Mouse (Mus musculus): ENCODE data around the gene Csta1.
"Not testable (repeated sequence)": the region's sequence is repeated elsewhere in the genome, so short reads cannot be mapped to it uniquely, and the experiment has no call there.

The Csta1 gene

DNA sequence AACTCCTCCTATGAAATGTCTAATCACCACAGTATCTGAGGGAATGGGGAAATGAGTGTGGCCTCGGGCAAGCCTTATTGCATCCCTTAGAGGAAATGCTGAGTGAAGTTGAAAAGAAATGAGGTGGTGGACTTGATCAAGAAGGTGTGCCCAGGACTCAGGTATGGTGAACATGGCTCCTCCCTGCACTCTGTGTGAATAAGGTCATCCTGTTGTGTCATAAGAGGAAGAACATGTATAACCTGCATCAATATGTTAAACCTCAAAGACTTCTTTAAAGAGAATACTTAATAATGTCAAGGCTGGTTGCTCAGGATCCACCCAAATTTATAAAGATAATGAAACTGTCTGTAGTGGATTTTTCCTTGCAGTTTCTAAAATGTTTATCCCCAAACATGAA lies at the start of gene Csta1:
TSS of gene Csta1 (minus strand) at position 101 of the 400 bp plus-strand sequence.
- no peak for DNase-seq

DNA sequence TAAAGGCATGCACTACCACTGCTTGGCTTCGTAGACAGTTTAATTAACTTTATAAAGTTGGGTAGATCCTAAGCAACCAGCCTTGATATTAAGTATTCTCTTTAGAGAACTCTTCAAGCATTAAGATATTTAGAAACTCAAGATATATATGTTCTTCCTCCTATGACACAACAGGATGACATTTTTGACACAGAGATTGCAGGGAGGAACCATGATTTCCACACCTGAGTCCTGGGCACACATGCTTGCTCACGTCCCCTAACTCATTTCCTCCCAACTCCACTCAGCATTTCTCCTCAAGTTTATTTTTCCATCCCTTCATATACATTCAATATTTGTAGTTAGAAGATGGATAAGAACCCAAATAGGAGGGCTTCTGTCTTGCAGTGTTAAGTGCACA lies 48.9 kb upstream of the Csta1 start:
- no peak for DNase-seq

DNA sequence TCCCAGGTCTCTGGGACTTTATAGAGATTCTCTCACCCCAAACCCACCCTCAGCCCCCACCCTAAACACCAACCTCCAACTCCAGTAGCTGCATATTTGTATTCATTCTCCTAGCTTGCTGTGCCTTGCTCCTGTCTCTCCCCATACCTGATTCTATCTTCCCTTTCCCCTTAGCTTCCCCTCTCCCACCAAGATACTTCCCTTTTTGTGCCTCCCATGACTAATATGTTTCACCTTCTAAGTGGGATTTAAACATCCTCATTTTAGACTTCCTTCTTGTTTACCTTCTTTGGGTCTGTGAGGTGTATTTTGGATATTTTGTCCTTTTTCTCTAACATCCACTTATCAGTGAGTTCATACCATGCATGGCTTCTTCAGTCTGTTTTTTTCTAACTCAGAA lies 45.1 kb upstream of the Csta1 start:
- no peak for DNase-seq

DNA sequence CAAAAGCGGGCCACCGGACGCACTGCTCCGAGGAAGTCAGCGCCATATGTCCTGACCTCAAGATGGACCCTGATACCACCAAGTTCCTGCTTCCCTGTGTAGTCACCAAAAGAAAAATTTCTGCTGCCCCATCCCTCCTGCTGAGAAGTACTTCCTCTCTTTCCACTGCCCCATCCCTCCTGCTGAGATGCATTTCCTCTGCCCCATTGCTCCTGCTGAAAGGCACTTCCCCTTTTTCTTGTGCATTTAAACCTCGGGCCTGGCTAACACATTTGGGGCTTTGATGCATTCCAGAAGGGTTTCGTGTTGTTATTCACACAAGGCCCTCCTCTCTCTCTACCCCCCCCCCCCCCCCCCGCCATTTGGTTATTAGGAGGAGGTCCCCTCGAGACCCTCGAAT lies 36.8 kb upstream of the Csta1 start:
- not testable (repeated sequence) for DNase-seq

DNA sequence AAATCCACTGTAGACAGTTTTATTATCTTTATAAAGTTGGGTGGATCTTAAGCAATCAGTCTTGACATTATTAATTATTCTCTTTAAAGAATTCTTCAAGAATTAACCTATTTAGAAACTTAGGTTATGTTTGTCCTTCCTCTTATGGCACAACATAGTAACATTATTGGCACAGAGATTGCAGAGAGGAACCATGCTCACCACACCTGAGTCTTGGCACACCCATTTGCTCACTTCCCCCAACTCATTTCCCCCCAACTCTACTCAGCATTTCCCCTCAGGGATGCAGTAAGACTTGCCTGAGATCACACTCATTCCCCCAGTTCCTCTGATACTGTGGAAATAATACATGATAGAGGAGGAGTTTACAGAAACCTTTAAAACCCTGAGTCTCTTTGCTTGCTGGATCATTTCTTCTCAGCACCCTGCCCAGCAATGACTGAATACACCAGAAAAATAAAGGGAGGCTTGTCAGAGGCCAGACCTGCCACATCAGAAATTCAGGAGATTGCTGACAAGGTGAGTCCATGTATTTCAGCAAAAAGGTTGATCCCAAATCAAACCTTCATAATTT lies 25.4 kb upstream of the Csta1 start, which contains the start of gene Stfa2l1:
TSS of gene Stfa2l1 (plus strand) at position 410 of the 574 bp plus-strand sequence.
- no peak for DNase-seq

DNA sequence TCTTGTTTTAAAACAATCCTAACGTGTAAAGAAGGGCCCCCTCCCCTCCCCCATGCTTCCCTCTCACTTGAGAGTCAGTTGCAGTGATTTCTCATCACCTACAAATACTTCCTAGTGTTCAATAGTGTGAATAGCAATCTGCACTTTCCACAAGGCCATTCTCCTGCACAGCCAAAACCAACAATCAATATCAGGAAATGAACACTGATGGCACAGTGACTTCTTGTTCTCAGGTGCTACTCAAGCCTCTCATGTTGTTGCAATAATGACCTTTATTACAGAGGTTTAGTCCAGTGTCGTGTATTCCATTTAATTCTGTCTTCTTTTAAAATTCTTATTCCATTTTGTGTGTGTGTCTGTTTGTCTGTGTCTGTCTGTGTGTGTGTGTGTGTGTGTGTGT lies 7.2 kb upstream of the Csta1 start:
- DNase-seq: no peak

DNA sequence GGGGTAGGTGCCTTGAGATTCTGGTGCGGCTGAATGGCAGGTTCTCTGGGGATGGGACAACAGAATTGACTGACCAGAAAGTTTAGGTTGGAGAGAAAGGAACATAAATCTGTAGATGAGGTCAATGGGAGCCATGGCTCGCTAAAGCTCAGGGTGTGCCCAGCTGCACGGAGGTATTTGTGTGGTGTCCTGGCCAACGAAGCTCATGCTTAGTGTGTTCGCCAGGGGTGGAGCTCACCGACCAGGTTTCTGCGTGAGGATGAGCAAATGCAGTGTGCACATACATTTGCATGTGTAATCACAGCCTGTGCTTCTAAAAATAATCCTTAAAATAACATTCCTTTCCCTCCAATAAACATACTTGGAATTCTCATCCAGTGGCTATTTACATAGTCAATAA lies 2.9 kb downstream of the Csta1 start:
- no peak for DNase-seq

DNA sequence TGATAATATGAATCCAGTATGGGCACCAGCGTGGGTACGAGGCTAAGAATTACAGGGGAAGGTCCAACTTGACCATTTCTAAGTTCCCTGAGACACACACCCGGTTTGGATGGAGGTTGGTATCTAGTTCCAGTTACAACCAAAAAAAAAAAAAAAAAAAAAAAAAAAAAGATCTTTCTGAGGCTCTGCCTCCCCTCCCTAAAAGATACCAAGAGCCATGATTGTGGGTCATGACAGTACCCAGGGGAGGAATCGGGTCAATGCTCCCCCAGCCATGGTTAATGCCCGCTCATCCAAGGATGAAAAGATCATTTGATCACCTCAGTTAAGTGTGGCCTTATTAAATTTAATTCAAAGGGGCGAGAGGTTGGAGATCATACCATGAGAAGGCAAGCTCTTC lies 15.3 kb downstream of the Csta1 start:
- DNase-seq: peak; percentile 53

DNA sequence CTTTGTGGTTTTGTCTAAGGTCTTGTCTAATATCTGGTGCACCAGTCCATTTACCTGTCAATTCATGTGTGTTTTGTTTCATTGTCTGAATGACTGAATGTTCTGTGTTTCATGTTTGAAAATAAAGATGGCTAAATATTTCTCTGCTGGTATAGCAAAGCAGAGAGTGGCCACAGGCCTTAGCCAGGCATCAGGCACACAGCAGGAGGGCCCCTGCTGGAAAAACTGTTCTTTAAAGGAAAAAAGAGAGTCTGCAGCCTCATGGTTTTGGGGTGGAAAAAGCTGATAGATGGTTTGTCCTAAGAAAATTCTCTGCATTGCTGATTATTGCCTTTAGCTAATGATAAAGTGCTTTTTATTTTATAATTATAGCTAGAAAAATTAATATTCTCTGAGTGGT lies 19.6 kb downstream of the Csta1 start:
- peak; percentile 48 for DNase-seq

DNA sequence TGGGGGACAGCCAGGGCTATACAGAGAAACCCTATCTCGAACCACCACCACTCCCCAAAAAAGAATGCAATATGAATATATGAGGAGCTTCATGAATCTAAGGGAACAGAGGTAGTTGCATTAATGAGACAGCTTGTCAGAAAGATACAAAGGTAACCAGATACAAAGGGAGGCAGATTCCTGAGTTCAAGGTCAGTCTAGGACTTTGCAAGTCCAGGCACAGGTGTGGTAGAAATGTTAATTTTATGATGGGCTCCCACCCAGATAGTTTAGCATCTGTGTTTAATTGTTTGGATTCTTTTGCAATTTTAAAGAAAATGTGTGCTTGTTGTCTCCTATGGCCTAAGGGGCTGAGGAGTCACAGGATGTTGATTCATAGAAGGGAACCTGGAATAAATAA lies 28.8 kb downstream of the Csta1 start:
- DNase-seq: peak; percentile 7

DNA sequence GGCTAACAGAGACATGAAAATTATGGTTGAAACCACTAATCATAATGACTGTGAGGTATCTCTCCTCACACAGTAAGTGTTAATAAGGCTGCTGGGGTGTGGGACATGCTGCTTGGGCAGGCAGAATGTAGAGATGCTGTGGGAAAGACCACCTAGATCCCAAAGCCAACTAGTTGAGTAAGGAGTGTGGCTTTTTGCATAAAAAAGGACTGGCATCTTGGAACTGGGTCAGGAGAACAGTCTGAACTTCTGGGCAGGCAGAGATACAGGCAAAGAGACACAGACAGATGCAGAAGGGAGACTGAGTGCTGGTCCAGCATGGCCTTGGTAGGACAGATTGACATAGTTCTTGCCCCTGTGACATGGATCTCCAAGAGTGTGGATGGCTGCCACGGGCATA lies 29.5 kb downstream of the Csta1 start:
- peak; percentile 60 for DNase-seq

DNA sequence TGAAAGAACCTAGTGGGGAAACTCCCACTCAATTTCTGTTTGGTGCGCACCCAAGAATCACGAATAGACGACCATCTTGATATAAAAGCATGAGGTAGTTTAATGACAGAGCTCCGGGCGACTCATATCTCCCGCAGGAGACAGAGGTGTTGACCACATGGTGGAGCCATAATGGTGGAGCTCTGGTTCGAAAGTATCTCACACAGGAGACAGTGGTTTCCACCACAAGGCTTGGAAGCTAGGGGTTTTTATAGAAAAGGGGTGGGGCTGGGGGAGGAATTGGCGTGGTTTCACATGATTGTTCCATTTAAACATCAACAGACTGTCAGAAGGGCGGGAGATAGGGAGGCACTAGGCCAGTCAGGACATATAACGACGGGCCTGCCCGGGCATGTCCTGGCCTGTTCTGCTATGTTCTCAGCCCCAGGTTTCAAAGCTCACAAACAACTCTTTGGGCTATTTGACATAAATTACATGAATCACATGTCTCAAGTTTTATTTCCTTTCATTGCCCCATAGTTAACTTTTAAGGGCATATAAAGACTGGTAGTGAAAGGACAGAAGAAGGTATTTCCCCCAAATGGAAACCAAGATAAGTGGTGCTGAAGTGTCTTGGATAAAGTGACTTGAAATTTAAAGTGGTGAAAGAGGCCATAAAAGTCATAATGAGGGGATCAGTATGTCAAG lies 33.1 kb downstream of the Csta1 start:
- DNase-seq: peak; percentile 79

DNA sequence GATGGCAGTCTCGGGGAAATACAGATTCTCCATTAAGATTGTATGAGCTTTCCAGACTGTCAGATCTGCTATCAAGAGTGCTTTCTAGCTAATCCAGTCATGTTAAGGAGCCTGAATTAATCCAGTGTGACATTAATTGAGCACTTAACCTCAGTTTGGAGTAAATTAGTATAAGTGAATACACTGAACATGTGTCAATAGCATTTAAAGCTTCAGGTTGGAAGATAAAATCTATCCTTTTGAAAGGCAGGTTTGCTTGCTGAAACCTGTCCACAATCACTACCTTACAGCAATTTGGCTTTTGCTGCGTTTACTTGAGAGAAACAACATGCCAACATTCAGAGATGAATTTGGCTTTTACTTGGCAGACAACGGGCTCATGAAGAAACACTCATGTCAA lies 37.0 kb downstream of the Csta1 start:
- DNase-seq: no peak

DNA sequence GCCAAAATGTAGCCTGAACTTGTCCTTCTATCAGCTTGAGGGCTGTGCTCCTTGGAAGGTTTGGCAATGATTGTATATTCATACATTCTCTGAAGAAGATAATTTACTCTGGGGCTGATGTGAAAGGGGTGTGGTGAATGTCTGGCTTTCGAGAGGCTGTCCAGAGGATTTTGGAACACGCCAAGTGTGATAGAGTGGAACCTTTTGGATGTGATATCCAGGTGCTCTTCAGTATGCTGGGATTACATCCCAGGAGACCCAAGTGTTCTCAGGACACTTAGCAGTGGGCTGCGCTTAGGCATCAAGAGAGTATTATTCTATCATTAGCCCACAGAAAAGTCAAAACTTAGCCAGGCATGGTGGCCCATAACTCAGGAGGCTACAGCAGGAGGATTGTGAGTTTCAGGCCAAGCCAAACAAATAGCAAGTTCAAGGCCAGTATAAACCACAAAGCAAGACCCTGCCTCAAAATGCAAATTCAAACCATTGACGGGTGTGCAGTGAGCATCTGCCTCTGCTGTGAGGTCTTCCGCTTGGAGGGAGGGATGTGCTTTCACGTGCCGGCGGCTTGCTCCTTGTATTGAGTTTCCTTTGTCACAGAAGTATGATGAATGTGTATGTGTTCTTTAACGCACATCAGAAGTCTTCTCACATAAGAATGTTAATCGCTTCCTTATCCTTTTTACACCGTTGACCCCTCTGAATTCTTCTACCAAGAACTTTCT lies 40.1 kb downstream of the Csta1 start:
- DNase-seq: peak; percentile 58

DNA sequence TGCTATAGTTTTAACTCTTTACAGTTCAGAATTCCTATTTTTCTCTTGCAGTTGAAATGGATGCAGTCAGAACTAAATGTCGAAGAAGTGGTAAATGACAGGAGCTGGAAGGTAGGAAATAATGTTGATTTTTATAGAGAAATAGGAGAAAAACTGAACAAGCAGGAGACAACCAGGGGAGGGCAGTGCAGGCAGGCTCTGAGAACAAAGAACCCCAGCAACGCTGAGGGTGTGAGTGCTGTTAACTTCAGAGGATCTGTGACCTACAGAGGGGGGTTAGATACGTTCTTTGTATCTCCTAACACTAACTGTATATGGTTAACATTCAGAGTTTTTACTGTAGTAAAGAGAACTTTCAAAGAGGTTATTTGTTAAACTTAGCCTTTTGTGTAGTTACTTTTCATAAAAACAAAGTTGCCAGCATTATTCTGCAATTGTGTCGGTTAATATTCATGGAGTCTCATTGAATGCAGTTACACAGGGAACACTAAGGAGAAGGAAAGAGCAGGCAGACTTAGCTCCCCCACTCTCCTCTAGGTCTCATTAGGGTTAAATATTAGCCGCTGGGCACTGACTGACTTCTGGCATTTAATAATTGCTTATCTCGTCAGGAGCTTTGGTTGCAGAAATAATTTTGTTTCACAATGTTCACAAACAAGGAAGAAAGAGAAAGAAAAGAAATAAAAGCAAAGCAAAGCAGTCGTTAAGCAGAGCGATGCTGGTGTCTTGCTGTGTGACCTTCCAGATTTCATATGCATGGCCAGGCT lies 41.0 kb downstream of the Csta1 start:
- peak; percentile 23 for DNase-seq

DNA sequence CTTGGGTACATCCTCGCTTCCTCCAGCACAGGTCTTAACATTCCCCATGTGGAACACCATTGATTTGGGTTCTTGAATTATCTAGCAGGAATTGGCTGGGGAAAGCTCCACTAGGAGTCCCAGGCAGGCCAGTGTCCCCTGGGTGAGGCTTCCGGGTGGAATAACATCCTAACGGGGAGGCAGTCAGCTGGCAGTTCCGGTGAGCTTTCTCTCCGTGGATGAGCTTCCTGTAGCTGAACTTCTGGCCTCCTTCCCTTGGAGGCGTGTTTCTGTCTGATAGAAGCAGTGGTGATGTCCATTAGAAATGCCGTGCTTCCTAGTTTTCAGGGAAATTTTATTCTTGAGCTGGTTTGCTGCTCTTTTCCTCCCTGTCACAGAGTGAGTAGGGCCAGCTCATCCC lies 42.0 kb downstream of the Csta1 start:
- peak; percentile 92 for DNase-seq

DNA sequence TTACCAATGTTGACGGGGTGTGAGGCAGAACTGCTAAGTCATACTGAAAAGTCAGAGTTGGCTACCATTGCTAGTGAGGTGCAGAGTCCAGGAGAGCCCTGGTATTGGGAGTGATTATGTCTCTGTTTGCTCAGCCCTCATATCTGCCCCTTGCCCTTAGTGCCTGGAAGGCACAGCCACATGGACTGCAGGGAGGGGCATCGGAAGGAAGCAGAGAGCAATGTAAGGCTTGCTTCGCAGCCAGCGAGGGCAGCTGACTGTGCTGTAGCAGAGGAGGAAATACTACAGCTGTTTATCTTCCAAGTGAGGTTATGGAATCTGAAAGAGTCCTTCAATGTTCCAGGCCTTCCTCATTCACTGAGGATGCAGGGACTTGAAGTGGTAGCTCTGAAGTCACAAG lies 43.2 kb downstream of the Csta1 start:
- DNase-seq: no peak

DNA sequence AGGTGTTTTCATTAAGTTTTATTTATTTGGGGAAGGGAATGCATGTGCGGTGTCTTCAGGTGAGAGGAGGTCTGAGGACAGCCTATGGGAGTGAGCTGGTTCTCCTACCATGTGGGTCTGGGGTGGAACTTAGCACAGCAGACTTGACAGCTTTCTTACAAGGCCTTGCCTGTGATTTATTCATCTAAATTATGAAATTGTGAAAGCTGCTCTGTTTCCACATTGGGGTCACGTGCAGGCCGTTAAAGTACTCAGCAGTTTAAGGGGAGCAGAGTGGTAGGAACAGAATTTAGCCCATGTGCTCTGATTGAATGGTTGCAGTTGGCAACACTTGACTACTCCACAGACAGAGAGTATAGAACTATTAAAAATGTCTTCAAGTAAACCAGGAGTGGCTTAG lies 51.1 kb downstream of the Csta1 start:
- no peak for DNase-seq

DNA sequence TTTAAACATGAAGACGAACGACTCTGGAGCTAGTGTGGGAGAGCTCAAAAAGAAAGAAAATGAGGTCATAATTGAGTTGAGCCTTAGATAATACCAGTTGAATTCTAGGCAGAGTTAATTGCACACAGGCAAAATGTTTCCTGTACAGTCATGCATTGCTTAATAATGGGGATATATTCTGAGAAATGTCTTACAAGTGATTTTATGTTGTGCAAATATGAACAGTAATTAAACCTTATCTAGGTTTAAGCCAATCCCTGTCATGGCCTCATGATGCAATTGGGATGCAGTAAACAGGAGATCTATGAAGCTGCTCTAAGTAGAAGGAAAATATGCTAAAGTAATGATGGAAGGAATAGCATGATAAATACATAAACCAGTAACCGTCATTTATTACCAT lies 56.3 kb downstream of the Csta1 start:
- DNase-seq: no peak

DNA sequence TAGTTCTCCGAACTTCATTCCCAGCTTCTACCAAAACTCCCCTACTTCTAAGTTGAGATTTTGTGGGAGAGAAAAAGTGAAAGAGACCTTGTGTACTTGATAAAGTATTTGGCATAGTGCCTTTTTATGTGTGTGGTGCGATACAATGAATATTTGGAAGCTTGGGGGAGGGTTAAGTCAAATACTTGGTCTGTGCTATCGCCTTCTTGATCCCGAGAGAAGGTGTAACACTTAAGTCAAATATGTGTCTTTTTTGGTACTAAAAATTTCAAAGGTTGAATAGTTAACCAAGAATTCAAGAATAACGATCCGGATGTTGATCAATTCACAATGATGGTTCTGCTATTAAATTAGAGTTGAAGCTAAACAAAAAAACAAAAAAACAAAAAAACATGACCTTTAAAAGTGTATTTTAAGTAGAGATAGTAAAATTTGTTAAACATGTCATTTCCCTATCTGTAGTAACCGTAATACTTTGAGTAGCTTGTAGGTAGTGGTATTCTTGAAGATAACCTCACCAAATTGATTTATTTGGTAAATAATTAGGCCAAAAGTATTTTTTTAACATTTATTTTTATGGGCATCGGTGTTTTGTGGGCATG lies 58.5 kb downstream of the Csta1 start:
- DNase-seq: no peak

DNA sequence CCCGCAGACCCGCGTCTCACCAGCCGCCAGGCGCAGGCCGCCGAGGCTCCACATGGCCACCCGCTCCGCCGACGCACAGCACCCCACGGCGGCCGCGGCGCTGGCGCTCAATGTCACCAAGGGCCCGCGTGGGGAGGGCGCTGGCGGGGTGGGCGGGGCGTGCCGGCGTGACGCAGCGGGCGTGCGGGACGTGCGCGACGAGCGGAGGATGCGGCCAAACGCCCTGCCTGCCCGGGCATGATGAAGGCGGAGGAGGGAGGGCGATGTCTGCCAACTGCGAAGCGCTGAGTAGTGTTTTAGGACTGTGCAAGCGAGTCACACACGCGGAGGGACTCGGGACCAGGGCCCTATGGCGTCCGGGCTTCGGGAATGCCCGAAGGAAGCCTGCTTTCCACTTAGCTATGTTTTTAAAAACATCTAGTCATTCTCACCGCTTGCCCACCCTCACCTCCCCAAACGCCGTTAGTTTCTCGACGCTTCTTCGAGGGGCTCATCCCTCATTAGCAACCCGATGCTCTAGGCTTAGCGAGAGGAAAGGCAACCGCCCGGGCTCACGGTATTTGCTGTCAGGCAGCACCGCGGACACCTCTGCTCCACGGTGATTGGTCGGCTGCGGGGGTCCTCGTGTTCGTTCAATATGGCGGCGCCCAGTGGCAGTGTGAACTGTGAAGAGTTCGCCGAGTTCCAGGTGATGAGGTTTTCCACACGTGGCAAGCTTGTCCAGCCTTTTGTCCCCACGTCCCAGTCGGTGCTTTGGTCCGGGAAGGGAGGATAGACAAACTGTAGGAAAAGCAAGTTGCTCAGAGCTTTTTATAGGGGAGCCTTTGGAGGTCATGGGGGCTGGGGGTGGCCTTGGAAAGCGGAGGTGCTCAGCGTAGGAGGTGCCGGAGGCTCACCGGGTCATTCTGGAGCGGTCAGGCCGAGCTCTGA lies 59.3 kb downstream of the Csta1 start, which contains the start of the genes Fam162a and Ccdc58:
TSS of gene Fam162a (minus strand) at position 145 of the 930 bp plus-strand sequence.
TSS of gene Ccdc58 (plus strand) at position 236 of the 930 bp plus-strand sequence.
- peak; percentile 99 for DNase-seq

DNA sequence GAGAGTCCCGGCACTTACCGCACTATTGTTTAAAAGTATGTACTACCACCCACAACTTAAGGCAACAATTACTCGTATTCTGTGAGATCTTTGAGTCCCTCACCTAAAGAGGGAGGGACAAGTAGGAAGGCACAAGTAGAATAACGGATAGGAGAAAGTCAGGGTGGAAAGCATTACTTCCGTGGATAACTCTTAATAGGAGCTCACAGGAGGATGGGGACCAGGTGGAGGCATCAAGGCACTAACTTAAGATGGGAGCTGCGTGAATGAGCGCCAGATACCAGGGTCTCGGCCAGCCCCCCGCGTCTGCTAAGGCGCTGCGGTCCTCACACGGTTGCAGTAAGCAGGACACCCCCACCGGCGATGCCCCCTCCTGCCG lies 60.0 kb downstream of the Csta1 start:
- no peak for DNase-seq
